Mouse (Mus musculus): ENCODE measurements at regions not wholly inside any gene's neighbourhood (a gene's known extent, or its start where the extent isn't known, plus 50 kb on each side); places are given as distances from the start of the nearest gene placed in this dataset.
"Not testable (repeated sequence)": the region's sequence is repeated elsewhere in the genome, so short reads cannot be mapped to it uniquely, and the experiment has no call there.

- no peak for DNase-seq
These were observed 517.4 kb upstream of the Fam241a start for GRCm38 (mm10) chr3:128413481-128413880.

GRCm38 (mm10) chr3:128412157-128412556 lies 516.0 kb upstream of the Fam241a start:
- no peak for DNase-seq

GRCm38 (mm10) chr3:128394805-128395204 lies 498.7 kb upstream of the Fam241a start:
- no peak for DNase-seq

GRCm38 (mm10) chr3:128380579-128380978 lies 484.5 kb upstream of the Fam241a start:
- DNase-seq: no peak

- DNase-seq: no peak
These were observed 473.5 kb upstream of the Fam241a start for GRCm38 (mm10) chr3:128369521-128370127.

GRCm38 (mm10) chr3:128362310-128362709 lies 466.2 kb upstream of the Fam241a start:
- no peak for DNase-seq

- not testable (repeated sequence) for DNase-seq
These were observed 453.0 kb upstream of the Fam241a start for GRCm38 (mm10) chr3:128349123-128349522.

- DNase-seq: no peak
These were observed 451.9 kb upstream of the Fam241a start for GRCm38 (mm10) chr3:128347782-128348574.

GRCm38 (mm10) chr3:128337508-128337907 lies 441.4 kb upstream of the Fam241a start:
- DNase-seq: no peak

GRCm38 (mm10) chr3:128337031-128337430 lies 440.9 kb upstream of the Fam241a start:
- DNase-seq: peak; percentile 11

- DNase-seq: no peak
These were observed 431.6 kb upstream of the Fam241a start for GRCm38 (mm10) chr3:128327677-128328076.

GRCm38 (mm10) chr3:128301312-128301711 lies 405.2 kb upstream of the Fam241a start:
- no peak for DNase-seq

- no peak for DNase-seq
These were observed 402.0 kb upstream of the Fam241a start for GRCm38 (mm10) chr3:128298110-128298509.

GRCm38 (mm10) chr3:128287846-128288245 lies 391.7 kb upstream of the Fam241a start:
- DNase-seq: no peak

GRCm38 (mm10) chr3:128285214-128285613 lies 389.1 kb upstream of the Fam241a start:
- DNase-seq: no peak

- no peak for DNase-seq
These were observed 384.5 kb upstream of the Fam241a start for GRCm38 (mm10) chr3:128280626-128281025.

- no peak for DNase-seq
These were observed 374.5 kb upstream of the Fam241a start for GRCm38 (mm10) chr3:128270576-128270975.

GRCm38 (mm10) chr3:128261208-128261607 lies 365.1 kb upstream of the Fam241a start:
- DNase-seq: no peak

GRCm38 (mm10) chr3:128247816-128248215 lies 351.7 kb upstream of the Fam241a start:
- DNase-seq: no peak

GRCm38 (mm10) chr3:128239813-128240421 lies 343.8 kb upstream of the Fam241a start:
- no peak for DNase-seq

- DNase-seq: no peak
These were observed 334.3 kb upstream of the Fam241a start for GRCm38 (mm10) chr3:128230390-128230789.

- no peak for DNase-seq
These were observed 330.9 kb upstream of the Fam241a start for GRCm38 (mm10) chr3:128226930-128227585.

- no peak for DNase-seq
These were observed 330.4 kb upstream of the Fam241a start for GRCm38 (mm10) chr3:128226503-128226902.
